Mouse (Mus musculus) retina, embryonic 14.5 days (tissue): Measurements from ENCODE around the gene Agl.
"Not testable (repeated sequence)": the region's sequence is repeated elsewhere in the genome, so short reads cannot be mapped to it uniquely, and the experiment has no call there.

ENCODE experiments used
- DNase-seq: peaks from one replicate; pipeline ENCODE4 v3.0.0-alpha.2; 2015; ENCODE audit warnings: low spot score

The Agl gene

DNA sequence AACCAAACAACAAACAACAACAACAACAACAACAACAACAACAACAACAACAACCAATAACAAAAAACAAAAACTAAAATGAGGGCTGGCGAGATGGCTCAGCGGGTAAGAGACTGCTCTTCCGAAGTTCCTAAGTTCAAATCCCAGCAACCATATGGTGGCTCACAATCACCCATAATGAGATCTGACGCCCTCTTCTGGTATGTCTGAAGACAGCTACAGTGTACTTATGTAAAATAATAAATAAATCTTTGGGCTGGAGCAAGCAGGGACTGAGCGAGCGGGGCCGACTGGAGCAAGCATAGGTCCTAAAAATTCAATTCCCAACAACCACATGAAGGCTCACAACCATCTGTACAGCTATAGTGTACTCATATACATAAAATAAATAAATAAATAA, 60.3 kb downstream of the Agl start:
- not testable (repeated sequence) for DNase-seq

DNA sequence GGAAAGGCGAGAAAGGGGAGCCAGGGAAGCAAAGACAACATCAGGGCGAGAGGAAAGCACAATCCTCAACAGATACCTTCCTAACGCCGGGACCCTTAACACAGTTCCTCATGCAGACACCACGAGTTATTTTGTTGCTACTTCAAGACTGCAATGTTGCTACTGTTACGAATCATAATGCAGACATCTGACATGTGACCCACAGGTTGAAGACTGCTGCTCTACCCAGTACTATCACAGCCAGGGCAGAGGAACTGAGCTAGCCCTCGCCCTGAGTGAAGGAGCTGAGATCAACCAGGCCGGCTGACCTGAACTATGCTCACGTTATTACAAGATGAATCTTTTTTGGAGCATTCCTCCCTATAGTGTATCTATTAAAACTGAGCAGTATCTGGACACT, 67.0 kb downstream of the Agl start:
- no peak for DNase-seq

DNA sequence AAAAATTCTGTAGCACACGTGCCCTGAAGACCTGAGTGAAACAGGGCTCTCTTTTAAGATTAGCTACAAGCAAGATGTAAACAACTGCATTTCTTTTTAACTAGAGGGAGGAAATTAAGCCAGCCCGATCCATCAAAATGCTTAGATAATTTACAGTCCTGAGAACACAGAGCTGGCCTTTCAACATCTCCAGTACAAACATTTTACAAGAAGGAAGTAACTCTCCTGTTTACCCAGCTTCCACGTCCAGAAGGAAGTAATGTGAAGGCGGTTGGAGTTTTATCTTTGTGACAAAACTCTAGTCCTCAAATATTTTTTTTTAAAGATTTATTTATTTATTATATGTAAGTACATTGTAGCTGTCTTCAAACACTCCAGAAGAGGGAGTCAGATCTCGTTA, 67.9 kb downstream of the Agl start:
- DNase-seq = no peak

DNA sequence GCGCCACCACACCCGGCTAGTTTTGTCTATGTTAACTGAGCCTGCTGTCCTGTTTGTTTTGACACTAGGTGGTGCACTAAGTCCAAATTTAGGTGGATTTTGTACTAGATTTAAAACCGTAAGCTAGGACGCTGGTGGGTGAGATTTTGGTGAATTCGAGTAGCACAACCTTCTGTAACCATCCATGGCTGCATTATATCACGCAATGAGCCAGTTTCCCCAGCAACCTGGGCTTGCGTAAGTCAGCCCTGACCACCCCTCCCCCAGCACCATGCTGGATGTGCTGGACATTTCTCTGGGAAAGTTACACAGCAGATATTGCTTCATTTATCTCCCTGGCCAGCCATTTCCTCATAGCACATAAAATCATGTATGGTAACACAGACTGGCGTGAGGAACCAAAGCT, 70.6 kb downstream of the Agl start:
- no peak for DNase-seq

DNA sequence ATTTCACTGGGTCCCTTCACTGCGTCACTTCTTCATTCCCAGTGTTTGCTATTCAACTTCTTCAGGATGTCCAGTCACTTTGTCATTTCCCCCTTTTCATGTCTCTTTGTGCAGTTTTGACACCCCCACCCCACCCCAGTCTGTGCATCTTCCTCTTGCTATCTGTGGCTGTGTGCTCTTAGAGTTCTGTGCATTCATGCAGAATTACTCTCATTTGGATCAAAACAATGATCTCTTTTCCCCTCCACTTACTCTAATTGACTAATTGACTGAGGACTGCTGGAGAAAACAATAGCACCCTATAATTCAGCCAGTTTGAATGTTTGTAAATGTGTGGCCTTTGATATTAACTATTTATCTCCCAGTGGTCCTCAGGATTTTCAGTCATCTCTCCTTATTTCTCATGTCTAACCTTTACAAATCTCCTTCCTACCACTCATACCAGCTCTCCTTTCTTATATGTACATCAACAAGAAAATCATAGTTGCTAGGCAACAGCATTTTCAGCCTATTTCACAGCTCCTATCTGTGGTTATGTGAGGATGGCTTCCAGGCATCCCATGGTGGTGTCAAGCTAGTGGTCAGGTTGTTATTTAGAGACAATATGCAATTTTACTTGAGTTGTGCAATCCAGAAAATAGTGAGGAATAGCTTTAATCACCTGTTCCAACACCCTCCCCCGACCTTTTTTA, 78.3 kb downstream of the Agl start:
- DNase-seq = peak; percentile 64

DNA sequence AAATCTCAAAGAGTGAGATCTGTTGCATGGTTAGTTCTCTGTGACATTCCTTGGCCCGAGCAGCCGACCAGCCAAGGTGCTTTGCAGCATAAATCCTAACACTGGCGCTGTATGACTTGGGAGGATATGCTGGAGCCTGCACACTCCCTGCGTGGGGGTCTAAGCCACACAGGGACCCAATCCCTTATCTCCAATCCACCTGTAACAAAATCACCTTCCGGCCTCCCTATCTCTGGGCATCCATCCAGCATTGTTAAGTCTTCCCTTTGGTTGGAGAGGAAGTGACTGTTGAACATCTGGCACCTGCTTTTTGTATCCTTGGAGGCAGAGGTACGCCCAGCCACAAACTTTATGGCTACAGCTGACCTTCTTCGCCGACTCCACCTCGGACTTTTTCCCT, 81.2 kb downstream of the Agl start:
- DNase-seq = no peak

DNA sequence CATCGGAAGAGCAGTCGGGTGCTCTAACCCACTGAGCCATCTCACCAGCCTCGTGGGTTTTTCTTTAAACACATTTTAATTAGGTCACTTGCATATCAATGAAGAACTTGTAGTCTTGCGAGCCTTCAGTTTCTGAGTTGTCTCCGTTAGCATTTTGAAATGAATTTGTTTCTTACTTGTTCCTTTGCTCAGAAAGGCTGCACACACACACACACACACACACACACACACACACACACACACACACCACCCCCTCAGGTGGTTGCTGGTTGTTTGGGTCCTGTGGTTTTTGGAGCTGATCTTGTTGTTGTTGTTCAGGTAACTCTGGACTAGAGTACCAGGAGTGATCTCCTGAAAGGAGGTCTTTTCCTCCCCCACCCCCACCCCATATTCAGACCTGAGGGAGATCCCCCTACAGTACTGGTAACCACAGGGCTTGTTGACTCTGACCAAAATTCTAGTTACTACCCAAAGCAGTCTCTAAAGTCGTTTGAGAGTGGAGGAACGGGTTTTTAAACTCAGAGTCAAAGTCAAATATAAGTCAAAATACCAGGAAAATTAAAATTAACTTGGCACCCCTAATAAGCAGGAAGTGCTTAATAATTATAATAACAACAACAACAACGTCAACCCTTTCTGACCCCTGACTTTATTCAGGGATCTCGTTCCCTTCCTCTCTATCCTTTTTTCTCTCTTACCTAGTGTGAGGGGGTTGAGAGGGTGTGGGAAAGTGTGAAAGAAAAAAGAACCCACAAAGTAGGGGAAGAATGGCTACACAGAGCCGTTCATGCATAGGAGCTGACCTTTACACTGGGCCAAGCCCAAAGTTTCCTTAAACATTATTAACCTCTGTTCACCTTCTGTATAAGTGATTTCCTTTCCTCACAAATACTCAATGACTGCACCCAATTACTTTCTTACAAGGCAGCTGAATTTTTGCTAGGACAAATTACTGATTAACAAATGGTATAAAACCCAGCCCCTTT, 84.2 kb downstream of the Agl start:
- no peak for DNase-seq

DNA sequence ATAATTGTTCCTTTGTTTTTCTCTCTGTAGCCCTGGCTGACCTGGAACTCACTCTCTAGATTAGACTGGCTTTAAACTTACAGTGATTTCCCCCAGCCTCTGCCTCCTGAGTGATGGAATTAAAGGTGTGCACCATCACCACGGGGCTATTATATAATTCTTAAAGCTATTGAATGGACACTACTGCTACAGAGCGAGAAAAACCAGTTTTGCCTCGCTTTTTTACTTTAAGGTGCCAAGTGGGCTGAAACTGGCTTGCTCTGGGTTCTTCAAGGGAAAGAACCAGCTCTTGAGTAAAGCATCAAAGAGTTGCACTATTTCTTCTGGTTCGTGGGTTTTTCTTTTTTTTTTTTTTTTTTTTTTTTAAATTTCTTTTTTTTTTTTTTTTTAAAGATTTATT, 85.0 kb downstream of the Agl start:
- no peak for DNase-seq

DNA sequence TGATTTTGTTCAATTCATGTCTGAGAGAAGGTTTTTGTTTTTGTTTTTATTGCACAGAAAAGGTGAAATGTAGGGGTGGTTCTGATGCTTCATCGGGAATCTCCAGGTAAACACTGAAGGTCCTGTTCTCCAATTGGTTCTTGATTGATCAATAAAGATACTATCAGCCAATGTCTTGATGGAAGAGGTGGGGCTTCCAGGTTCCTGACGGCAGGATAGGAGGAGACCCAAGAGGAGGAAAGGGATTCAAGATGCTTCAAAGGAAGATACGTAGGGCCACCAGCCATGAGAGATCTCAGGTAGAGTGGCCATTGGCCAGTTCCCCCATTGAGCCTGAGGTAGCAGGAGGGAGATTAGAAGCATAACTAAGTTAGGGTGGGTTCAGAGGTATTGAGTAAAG, 89.0 kb downstream of the Agl start:
- no peak for DNase-seq

DNA sequence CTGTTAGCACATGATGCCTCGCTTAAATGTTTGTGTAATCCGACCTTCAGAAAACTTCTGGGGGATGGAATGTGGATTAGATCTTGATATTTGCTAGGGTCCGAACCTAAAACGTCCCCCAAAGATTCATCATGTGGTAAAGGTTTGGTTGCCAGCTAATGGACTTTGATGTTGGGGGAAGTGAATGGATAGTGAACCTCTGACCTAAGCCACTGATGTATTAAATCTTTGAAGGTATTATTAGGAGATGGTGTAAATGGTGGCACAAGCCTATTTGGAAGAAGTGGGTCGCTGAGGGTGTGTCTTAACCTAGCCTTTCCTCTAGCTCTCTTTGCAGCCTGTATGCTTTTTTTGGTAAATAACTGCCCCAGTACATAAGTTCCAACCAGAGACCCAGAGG, 94.9 kb downstream of the Agl start:
- no peak for DNase-seq

DNA sequence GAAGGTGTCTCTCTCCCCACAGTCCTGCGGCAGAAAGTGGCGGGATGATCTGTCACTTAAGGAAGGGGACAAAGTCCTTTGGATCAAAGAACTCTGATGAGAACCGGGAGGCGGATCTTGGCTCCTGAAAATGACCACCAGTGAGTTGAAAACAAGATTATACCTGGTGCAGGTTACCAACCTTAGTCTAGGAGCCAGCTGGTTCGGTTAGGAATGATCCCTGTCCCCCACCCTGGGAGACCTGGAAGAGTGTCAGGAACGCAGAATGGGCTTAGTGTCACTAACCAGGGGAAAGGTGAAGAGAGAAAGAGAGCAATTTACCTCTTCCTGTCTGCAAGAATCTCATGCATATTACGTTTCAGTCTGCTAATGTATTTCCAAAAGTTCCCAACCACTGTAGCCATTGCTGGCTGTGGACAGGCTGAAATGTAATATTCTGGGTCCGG, 95.5 kb downstream of the Agl start, which contains the start of gene Slc35a3:
Gene Slc35a3 (minus strand): TSS at position 396 of the 446 bp plus-strand sequence.
- DNase-seq = no peak

DNA sequence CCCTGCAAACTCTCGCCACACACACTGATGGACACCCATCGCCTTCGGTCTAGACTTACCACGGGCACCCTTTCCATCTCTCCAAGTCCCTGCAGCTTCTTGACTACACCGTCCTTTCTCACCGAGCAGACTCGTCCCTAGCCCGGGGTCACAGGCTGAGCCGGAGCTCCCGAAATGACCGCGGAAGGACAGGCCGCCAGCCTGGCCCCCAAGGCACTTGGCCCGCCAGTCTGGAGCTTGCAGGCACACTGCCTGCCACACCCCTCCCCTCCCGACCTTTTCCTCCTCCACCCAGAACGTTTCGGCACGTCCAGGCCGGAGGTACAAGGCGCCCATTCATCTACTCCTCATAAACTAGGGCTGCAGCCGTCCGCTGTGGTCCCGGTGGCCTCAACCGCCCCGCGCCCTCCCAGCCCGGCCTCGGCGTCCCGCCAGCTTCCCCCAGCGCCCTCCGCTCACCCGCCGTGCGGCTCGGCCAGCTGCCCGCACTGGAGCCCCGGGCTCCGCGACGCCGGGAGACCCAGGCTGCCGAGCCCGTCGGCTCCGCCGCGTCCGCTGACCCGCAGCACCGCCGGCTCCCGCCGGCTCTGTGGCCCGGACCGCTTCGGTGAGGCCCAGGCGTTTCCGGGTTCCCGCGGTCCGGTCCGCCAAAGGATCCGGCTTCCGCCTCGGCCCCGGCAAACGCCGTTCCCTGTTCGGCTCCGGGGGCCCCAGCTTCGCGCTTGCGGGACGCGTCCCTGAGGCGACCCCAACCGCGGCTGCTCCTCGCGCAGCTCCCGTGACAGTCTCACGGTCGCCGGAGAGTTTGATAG, 96.1 kb downstream of the Agl start:
- DNase-seq = peak; percentile 71

DNA sequence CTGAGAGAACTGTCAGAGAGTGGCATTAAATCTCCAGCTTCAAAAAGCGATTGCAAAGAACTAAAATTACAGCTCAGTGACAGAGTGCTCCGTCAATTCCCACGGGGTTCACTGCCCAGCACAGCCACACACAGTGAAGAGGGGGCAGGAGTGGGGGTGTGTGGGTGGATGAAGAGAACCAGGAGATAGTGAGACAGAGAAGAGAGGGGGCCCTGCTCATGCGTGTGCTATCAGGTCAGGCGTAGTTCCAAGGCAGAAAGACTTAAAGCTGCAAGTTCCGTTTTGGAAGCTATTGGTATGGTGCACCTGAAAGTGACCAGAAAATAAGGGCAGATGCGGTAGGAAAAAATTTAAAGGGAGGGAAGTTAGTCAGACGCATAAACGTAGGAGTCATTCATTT, 97.0 kb downstream of the Agl start:
- no peak for DNase-seq

DNA sequence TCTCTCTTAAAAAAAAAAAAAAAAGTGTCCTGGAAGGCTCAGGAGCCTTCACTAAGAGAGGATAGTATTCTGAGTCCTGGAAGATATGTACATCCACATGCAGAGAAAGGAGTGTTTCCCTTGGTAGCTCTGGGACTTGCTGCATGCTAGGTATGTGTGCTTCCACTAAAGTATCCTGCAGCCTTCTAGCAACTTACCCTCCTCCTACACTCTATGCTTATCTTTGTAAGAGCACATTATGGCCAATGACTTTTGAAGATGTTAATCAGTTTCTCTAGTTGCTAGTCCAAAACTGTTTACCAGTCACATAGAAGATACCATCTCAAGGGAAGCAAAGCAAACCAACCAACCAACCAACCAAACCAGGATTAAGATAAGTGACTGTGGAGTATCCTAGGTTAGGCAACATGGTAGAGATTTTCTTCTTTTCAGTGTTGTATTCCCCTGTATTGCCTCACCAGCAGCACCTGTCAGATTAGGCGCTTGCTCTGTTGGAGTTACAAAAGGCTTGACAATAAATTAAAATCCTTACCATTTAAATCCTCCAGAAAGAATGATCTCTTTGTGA, 102.2 kb downstream of the Agl start:
- no peak for DNase-seq

DNA sequence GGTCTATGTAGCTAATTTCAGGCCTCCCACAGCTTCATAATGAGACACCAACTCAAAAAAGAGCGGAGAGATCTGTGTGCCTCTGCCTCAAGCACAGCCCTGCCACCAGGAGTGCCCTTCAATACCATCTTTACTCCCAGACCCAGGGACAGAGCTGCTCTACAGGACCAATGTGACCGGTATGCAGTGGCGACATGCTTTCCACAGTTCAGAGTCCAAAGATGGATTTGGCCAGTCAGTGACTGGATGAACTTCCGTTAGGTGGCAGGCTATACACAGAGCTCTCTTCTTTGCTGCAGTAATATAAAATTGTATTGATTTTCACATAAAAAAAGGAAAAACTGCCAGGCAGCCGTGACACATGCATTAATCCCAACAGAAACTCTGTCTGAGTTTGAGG, 104.1 kb downstream of the Agl start:
- no peak for DNase-seq

DNA sequence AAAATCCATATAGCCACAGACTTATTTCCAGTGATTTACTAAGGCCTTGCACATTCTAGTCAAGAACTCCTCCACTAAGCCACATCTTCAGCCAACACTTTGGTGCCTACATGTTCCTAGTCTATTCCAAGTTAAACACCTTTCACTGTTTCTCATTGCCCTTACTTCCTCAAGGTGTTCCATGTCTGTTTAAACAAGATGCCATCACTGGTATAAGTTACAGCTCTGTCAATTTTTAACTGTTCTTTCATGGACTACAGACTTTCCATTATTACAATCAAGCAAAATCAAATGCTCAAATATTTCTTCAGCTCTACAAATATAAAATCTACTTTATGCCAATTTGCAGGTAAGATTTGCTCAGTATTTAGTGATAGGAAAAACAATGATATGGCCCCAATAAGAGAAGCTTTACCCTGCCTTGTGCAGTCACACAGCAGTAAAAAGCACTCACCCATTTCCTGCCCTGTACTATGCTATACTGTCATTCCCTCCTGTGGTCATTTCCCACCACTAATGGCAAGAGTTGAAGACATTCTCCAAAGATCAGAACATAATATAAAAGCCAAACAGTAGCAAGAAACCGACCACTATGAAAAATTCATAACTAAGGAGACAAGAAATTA, 105.2 kb downstream of the Agl start:
- no peak for DNase-seq

DNA sequence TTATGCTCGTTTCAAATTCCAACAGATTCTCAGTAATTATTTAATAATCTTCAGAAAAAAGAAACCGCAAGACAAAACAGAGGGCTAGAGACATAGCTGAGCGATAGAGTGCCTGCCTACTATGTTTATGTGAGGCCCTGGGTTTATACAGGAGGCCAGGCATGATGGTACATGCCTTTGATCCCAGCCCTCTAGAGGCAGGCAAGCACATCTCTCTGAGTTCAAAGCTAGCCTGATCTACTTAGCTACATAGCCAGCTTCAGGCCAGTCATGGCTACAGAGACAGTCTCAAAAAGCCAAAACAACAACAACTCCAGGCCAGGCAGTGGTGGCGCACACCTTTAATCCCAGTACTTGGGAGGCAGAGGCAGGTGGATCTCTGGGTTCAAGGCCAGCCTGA, 106.4 kb downstream of the Agl start:
- DNase-seq = no peak

DNA sequence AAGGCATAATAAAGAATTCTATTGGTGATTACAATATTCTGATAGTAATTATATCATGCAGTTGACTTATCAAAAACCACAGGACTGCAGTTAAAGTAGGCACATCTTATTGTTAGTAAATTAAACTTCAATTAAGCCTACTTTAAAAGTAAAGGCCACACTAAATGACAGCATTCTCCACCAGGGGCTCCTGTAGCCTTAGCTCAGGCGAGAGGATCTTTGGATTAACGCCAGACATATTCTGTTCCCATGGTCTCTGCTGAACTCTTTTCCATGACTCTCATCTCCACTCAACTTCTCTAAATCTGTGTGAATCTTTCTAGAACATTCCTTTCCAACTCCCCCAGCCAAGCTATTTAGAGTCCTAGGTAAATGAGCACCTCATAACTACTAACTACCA, 109.2 kb downstream of the Agl start:
- DNase-seq = no peak

DNA sequence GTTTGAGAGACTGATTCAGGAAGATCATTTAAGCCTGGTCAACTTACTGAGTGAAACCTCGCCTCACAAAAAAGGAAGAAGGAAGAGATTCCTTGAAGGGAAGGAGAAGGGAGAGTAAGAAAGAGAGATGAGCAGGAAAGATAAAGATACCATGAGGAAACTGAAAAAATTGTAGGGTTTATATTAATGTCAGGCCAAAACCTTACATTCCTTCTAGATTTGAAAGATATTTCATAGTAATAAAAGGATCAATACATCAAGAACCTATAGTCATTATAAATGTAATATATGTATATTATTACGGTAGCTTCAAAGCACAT, 112.3 kb downstream of the Agl start:
- no peak for DNase-seq

DNA sequence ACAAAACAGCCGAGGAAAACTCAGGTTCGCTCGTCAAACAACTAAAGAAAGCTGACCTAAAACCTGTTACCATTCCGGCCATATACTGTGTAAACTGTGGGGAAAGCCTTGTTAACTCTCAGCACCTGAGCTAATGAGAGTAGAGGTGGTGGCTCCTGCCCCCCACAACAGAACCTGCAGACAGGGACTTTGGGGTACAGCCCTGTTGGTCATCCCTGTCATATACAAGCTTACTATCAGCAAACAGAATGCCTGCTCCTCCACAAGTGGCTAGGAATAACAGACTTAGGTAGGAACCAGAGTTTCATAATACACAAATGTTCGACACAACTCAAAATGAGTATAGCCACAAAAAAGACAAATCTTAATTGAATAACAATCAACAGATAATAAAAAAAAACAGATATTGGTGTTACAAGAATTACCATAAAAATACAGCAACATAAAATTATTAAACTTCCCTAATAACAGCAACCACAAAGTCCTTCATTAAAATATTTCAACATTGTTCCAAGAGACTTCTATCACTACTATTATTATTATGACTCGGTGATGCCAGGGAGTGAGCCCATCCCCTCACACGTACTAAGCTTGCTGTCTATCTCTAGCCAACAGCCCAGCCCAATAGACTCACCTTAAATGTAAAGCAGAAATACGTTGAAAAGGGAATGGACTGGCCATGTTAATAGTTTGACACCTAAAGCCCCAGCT, 112.9 kb downstream of the Agl start:
- no peak for DNase-seq

DNA sequence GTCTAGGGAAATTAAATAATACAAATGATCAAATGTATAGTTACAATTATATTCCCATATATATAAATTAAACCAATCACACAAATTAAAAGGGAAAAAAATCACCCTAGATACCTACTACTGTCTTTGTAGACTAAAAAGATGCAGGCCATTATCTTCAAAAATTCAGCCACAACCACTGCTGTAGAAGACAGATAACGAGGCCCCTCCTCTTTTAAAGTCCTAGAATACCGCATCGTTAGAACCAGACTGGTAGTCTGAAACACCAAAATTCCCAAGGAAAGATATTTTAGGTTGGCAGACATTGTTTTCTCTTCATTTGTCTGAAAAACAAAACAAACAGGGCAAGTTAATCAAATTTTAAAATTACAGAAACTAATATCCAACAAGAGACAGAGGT, 113.7 kb downstream of the Agl start:
- DNase-seq = no peak
